Mouse (Mus musculus) heart, postnatal 0 days (tissue): ENCODE measurements around the gene Prss22. TPM values are rescaled to one million over a fixed set of nuclear protein-coding genes. Genes with fewer than 3 reads are reported as not detected.

Experiments used
- ATAC-seq: fragments of 200-750 bp; cut with Nextera tagmentation; 2 replicates; pipeline ENCODE4 v1.8.0; 2017; ENCODE audit warnings: low read depth, moderate number of reproducible peaks, moderate library complexity; ENCODE audit not compliant: insufficient read depth
- DNase-seq: peaks from one replicate; pipeline ENCODE4 v3.0.0-alpha.2; 2016; ENCODE audit warnings: low spot score
- H3K27ac ChIP-seq: fragments of 300-500 bp; sonication (generic); 2 replicates; pipeline ENCODE4 v1.5.1; 2014; ENCODE audit warnings: low read depth, mild to moderate bottlenecking
- H3K27me3 ChIP-seq: fragments of 300-500 bp; sonication (generic); 2 replicates; pipeline ENCODE4 v1.6.1; 2014; ENCODE audit warnings: low read length, mixed read lengths; ENCODE audit not compliant: control insufficient read depth, insufficient read depth
- H3K36me3 ChIP-seq: fragments of 300-500 bp; sonication (generic); replicated peaks from 2 replicates; pipeline ENCODE4 v1.6.1; 2014; ENCODE audit warnings: low read length, mixed read lengths; ENCODE audit not compliant: control insufficient read depth, insufficient read depth
- H3K4me1 ChIP-seq: fragments of 300-500 bp; sonication (generic); 2 replicates; pipeline ENCODE4 v1.6.1; 2014; ENCODE audit warnings: antibody characterized with exemption; ENCODE audit not compliant: control insufficient read depth, insufficient read depth
- H3K4me2 ChIP-seq: fragments of 300-500 bp; sonication (generic); 2 replicates; pipeline ENCODE4 v1.6.1; 2014; ENCODE audit warnings: low read depth, mild to moderate bottlenecking, low read length, moderate library complexity
- H3K4me3 ChIP-seq: fragments of 300-500 bp; sonication (generic); 2 replicates; pipeline ENCODE4 v1.5.1; 2014; ENCODE audit warnings: low read depth, low read length
- H3K9ac ChIP-seq: fragments of 300-500 bp; sonication (generic); replicated peaks from 2 replicates; pipeline ENCODE4 v1.6.1; 2014; ENCODE audit warnings: low read depth, low read length, mixed read lengths
- H3K9me3 ChIP-seq: fragments of 300-500 bp; sonication (generic); replicated peaks from 2 replicates; pipeline ENCODE4 v1.6.1; 2016; ENCODE audit warnings: low read length; ENCODE audit not compliant: control insufficient read depth
- CTCF ChIP-seq: IDR thresholded peaks from 2 replicates; pipeline ENCODE4 v1.5.1; 2016; ENCODE audit warnings: antibody characterized with exemption, control low read depth, low read depth
- EP300 ChIP-seq: IDR thresholded peaks from 2 replicates; pipeline ENCODE4 v1.6.1; 2016; ENCODE audit warnings: antibody characterized with exemption, low read depth
- WGBS: fragments of 180-500 bp; shearing (Covaris S2); extraction: QIAGEN DNeasy Blood & Tissue Kit; methylation state at CpG from one replicate; pipeline ENCODE4 v1.1.7; 2014; 5-methylcytosine and 5-hydroxymethylcytosine counted together
- polyA plus RNA-seq: library from polyadenylated mRNA; unstranded; fragments of >200 nt; fragmentation: Nextera tagmentation; extraction: Ambion mirVana; gene quantifications from 2 replicates; pipeline ENCODE4 v1.2.1, GENCODE M21; 2015
- total RNA-seq: library from RNA; depleted of rRNA; stranded (reverse); fragments of >200 nt; gene quantifications from 2 replicates; pipeline ENCODE4 v1.2.3, GENCODE M21; 2014; ENCODE audit warnings: low replicate concordance

The Prss22 gene
- total and polyA plus RNA-seq, 2 experiments from 2014 or later: 0.15 TPM; not detected in 1

GRCm38 (mm10) chr17:24006930-24007329 is 9.0 kb upstream of the Prss22 start:
- Histone ChIP-seq H3K4me1 (no peaks in the 10 kb centered on the region), H3K4me3 (no peak overlapping the region), H3K9ac (no peak overlapping the region), H3K4me2 (no peak overlapping the region), H3K27ac (no peak overlapping the region), H3K9me3 (no peaks in the 10 kb centered on the region), H3K36me3 (no peaks in the 10 kb centered on the region), H3K27me3 (0 out of 2 replicates have a peak, but pooled peaks cover 5% of the 10 kb centered on the region)
- no peak for TF ChIP-seq EP300
- WGBS: 35% methylated on average over 2 of the region's 2 CpGs
- DNase-seq (no peak), ATAC-seq (no peak)

GRCm38 (mm10) chr17:24005049-24005448 is 7.1 kb upstream of the Prss22 start:
- H3K4me1 ChIP-seq: 0 out of 2 replicates have a peak, but pooled peaks cover 2% of the 10 kb centered on the region
- DNase-seq: no peak
- TF ChIP-seq CTCF (no peak), EP300 (no peak)
- no peak overlapping the region for H3K27ac ChIP-seq
- H3K4me2 ChIP-seq: no peak overlapping the region
- no peak overlapping the region for H3K9ac ChIP-seq
- ATAC-seq: no peak
- H3K4me3 ChIP-seq: no peak overlapping the region
- no peaks in the 10 kb centered on the region for H3K36me3 ChIP-seq
- H3K27me3 ChIP-seq: 0 out of 2 replicates have a peak, but pooled peaks cover 5% of the 10 kb centered on the region
- WGBS: 84% methylated on average over 3 of the region's 3 CpGs
- no peaks in the 10 kb centered on the region for H3K9me3 ChIP-seq

GRCm38 (mm10) chr17:24004071-24004665 is 6.3 kb upstream of the Prss22 start:
- Histone ChIP-seq H3K4me2 (no peak overlapping the region), H3K9ac (no peak overlapping the region), H3K4me3 (no peak overlapping the region), H3K27me3 (0 out of 2 replicates have a peak, but pooled peaks cover 5% of the 10 kb centered on the region), H3K9me3 (no peaks in the 10 kb centered on the region), H3K27ac (no peak overlapping the region), H3K36me3 (no peaks in the 10 kb centered on the region), H3K4me1 (peaks cover 9% of the 10 kb centered on the region)
- TF ChIP-seq CTCF: no peak
- no peak for TF ChIP-seq EP300
- ATAC-seq: no peak
- DNase-seq: no peak
- WGBS: 83% methylated on average over 14 of the region's 14 CpGs

- Histone ChIP-seq H3K36me3 (no peaks in the 10 kb centered on the region), H3K27me3 (no peaks in the 10 kb centered on the region), H3K4me2 (no peak overlapping the region), H3K4me1 (peaks cover 9% of the 10 kb centered on the region), H3K27ac (peak overlapping the region; percentile 70), H3K4me3 (no peak overlapping the region), H3K9me3 (no peaks in the 10 kb centered on the region), H3K9ac (no peak overlapping the region)
- TF ChIP-seq CTCF (no peak), EP300 (peak; percentile 88)
- ATAC-seq (peak; percentile 89), DNase-seq (peak; percentile 84)
- 9% methylated on average over 5 of the region's 5 CpGs for WGBS
Observed at GRCm38 (mm10) chr17:24000404-24000803, 2.5 kb upstream of the Prss22 start.

GRCm38 (mm10) chr17:23998383-23998782 is 483 bp upstream of the Prss22 start:
- Histone ChIP-seq H3K27ac (no peak overlapping the region), H3K27me3 (0 out of 2 replicates have a peak, but pooled peaks cover 3% of the 10 kb centered on the region), H3K9ac (no peak overlapping the region), H3K9me3 (no peaks in the 10 kb centered on the region), H3K4me2 (no peak overlapping the region), H3K36me3 (no peaks in the 10 kb centered on the region), H3K4me1 (peaks cover 9% of the 10 kb centered on the region), H3K4me3 (no peak overlapping the region)
- TF ChIP-seq CTCF (no peak), EP300 (no peak)
- ATAC-seq (no peak), DNase-seq (no peak)
- 65% methylated on average over 6 of the region's 6 CpGs for WGBS

GRCm38 (mm10) chr17:23995421-23995820 is 2.5 kb downstream of the Prss22 start:
- Histone ChIP-seq H3K9me3 (no peaks in the 10 kb centered on the region), H3K36me3 (no peaks in the 10 kb centered on the region), H3K4me3 (no peak overlapping the region), H3K27ac (no peak overlapping the region), H3K9ac (no peak overlapping the region), H3K4me1 (peaks cover 9% of the 10 kb centered on the region), H3K4me2 (no peak overlapping the region), H3K27me3 (0 out of 2 replicates have a peak, but pooled peaks cover 3% of the 10 kb centered on the region)
- 32% methylated on average over 1 of the region's 1 CpGs for WGBS
- no peak for ATAC-seq
- TF ChIP-seq CTCF: no peak
- no peak for TF ChIP-seq EP300
- no peak for DNase-seq
